In genomic region chr13:97427537-97427936, GRCm38 (mm10) we compare ENCODE assay signal across 23 mouse cellular contexts.
"Had no signal": no experiment of that assay in that cellular context is flagged by ENCODE, and none has a peak within 500 bp of the region (broad histone marks: within the 10 kb centered on the region; RNA-seq: fewer than 3 reads in every experiment).

No protein-coding gene starts in this region.

- H3K4me2 ChIP-seq: heart, embryonic 13.5 days; heart, embryonic 15.5 days; hindbrain, embryonic 12.5 days; hindbrain, embryonic 14.5 days; intestine, embryonic 15.5 days; limb, embryonic 12.5 days; liver, embryonic 11.5 days had no signal

- DNase-seq: gastrocnemius, postnatal 25 days; heart, adult 2 months; heart, postnatal 14 days; heart, postnatal 4 days; kidney, adult 18-20 months; kidney, adult 8-10 months; kidney, postnatal 10 days; kidney, postnatal 25 days; kidney, postnatal 4 days; liver had no signal

- H3K27me3 ChIP-seq: heart, embryonic 15.5 days; hindbrain, embryonic 12.5 days; intestine, embryonic 15.5 days had no signal

- H3K9ac ChIP-seq: heart, embryonic 13.5 days; heart, embryonic 15.5 days; hindbrain, embryonic 12.5 days; hindbrain, embryonic 14.5 days; intestine, embryonic 15.5 days; limb, embryonic 12.5 days; liver, embryonic 14.5 days had no signal

- H3K36me3 ChIP-seq: heart, embryonic 13.5 days; heart, embryonic 15.5 days; hindbrain, embryonic 12.5 days; intestine, embryonic 15.5 days; limb, embryonic 10.5 days; limb, embryonic 12.5 days had no signal

- ATAC-seq: inflammation-experienced regulatory T-cells, adult 6 months; intestine, embryonic 15.5 days; intestine, postnatal 0 days had no signal

- H3K27ac ChIP-seq: heart, adult 2 months; heart, embryonic 13.5 days; heart, embryonic 15.5 days; hindbrain, embryonic 12.5 days; hindbrain, embryonic 14.5 days; intestine, embryonic 15.5 days; layer of hippocampus, adult 2 months; left cerebral cortex, adult 2 months; limb, embryonic 10.5 days; limb, embryonic 12.5 days; liver, embryonic 14.5 days had no signal

- H3K9me3 ChIP-seq: heart, embryonic 13.5 days; heart, embryonic 15.5 days; hindbrain, embryonic 12.5 days; intestine, embryonic 15.5 days; limb, embryonic 10.5 days; limb, embryonic 12.5 days had no signal

- H3K4me3 ChIP-seq: heart, adult 2 months; heart, embryonic 13.5 days; heart, embryonic 15.5 days; hindbrain, embryonic 12.5 days; intestine, embryonic 15.5 days; layer of hippocampus, adult 2 months; left cerebral cortex, adult 2 months; limb, embryonic 10.5 days; limb, embryonic 12.5 days had no signal

- H3K4me1 ChIP-seq: heart, embryonic 15.5 days; intestine, embryonic 15.5 days had no signal
